Mouse (Mus musculus) stomach, embryonic 16.5 days (tissue): ENCODE measurements around the gene Timp3. TPM values are rescaled to one million over a fixed set of nuclear protein-coding genes. Genes with fewer than 3 reads are reported as not detected.

Experiments
- ATAC-seq: fragments of 200-750 bp; cut with Nextera tagmentation; 2 replicates; pipeline ENCODE4 v1.8.0; 2017; ENCODE audit warnings: moderate number of reproducible peaks, moderate TSS enrichment; ENCODE audit not compliant: insufficient read depth, low FRiP score
- H3K27ac ChIP-seq: fragments of 300-500 bp; sonication (generic); 2 replicates; pipeline ENCODE4 v1.5.1; 2014; ENCODE audit warnings: low read length
- H3K27me3 ChIP-seq: fragments of 300-500 bp; sonication (generic); 2 replicates; pipeline ENCODE4 v1.6.1; 2014; ENCODE audit warnings: low read length, control low read depth, mixed read lengths; ENCODE audit not compliant: control insufficient read depth, insufficient read depth
- H3K36me3 ChIP-seq: fragments of 300-500 bp; sonication (generic); 2 replicates; pipeline ENCODE4 v1.6.1; 2014; ENCODE audit warnings: low read length; ENCODE audit not compliant: control insufficient read depth, insufficient read depth
- H3K4me1 ChIP-seq: fragments of 300-500 bp; sonication (generic); 2 replicates; pipeline ENCODE4 v1.6.1; 2014; ENCODE audit warnings: low read length, control low read depth, mixed read lengths; ENCODE audit not compliant: control insufficient read depth, insufficient read depth
- H3K4me2 ChIP-seq: fragments of 300-500 bp; sonication (generic); 2 replicates; pipeline ENCODE4 v1.6.1; 2014; ENCODE audit warnings: low read depth, low read length, mixed read lengths
- H3K4me3 ChIP-seq: fragments of 300-500 bp; sonication (generic); replicated peaks from 2 replicates; pipeline ENCODE4 v1.5.1; 2014; ENCODE audit warnings: mild to moderate bottlenecking, low read length
- H3K9ac ChIP-seq: fragments of 300-500 bp; sonication (generic); 2 replicates; pipeline ENCODE4 v1.6.1; 2014; ENCODE audit warnings: low read length
- H3K9me3 ChIP-seq: fragments of 300-500 bp; sonication (generic); replicated peaks from 2 replicates; pipeline ENCODE4 v1.6.1; 2016; ENCODE audit warnings: low read length, control low read depth; ENCODE audit not compliant: control insufficient read depth
- WGBS: fragments of 180-500 bp; shearing (Covaris S2); extraction: QIAGEN DNeasy Blood & Tissue Kit; methylation state at CpG from one replicate; pipeline ENCODE4 v1.1.7; 2014; 5-methylcytosine and 5-hydroxymethylcytosine counted together
- polyA plus RNA-seq: library from polyadenylated mRNA; unstranded; fragments of >200 nt; fragmentation: Nextera tagmentation; extraction: Ambion mirVana; gene quantifications from 2 replicates; pipeline ENCODE4 v1.2.1, GENCODE M21; 2015

The Timp3 gene
- polyA plus RNA-seq, 1 experiment from 2014 or later = 76.1 TPM

DNA sequence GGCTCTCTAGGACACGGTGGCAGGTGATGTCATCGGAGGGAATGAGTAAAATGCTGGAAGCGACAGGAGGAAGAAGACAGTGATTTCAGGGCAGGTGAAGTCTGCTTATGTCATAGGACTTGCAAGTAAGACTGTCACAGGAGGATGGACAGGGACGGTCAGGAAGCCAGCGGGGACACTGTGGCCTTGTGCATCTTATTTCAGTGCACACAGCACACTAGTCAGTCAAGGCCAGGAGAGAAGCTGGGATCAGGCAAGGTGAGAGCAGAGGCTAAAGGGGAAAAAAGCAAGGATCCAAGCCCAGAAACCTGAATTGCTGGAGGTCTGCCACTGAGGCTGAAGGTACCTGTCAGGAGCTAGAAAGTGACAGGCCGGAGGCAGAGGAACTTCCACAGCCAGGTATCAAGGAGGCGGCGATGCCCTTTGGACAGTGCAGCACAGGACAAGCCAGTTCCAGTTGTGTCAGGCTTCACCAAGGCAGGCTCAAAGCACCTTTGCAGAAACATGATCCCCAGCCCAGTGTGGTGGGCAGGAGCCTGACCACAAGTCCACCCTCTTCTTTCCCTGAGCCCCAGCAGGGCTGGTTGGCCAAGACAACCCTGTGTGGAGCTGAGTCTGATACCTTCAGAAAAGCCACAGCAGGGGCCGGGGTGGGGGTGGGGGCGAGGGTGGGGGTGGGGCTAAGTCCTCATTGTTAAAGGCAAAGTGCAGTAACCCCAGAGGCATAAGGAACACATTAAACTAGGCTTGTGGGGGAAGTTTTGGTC, 5.4 kb upstream of the Timp3 start:
- no peak for ATAC-seq
- no peaks in the 10 kb centered on the region for H3K4me1 ChIP-seq
- H3K9me3 ChIP-seq = no peaks in the 10 kb centered on the region
- 72% methylated on average over 10 of the region's 10 CpGs for WGBS
- no peaks in the 10 kb centered on the region for H3K36me3 ChIP-seq
- no peak overlapping the region for H3K4me2 ChIP-seq
- no peak overlapping the region for H3K4me3 ChIP-seq
- H3K27ac ChIP-seq = no peak overlapping the region
- no peak overlapping the region for H3K9ac ChIP-seq
- H3K27me3 ChIP-seq = 0 out of 2 replicates have a peak, but pooled peaks cover 5% of the 10 kb centered on the region

DNA sequence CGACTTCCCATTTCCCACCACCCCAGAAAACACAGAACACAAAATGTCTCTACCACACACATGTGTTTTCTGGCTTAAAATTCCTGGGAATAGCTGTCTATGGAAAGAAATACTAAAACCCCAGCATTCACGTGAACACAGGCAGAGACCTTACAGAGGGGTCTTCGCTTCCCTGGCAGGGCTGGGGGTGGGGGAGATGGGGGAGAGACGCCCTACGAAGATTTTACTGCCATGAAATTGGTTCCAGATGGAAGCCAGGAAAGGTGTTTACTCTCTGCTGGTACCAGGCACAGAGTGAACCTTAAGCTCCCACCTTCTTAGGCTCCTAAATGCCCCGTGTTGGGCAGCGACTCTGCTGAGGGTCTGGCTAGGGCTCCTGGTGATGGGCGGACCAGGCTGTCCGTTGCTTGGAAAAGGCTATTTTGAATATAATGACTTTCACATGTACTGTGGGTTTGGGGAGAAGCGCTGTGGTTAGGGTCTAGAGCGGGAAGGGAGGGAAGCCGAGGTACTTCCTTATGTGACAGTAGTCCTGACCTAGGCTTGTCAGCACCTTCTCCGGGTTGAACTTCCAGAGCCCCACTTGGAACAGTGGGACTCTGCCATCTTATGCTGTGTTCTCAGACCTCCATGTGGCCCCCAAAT, 4.6 kb upstream of the Timp3 start:
- ATAC-seq = no peak
- Histone ChIP-seq H3K27me3 (0 out of 2 replicates have a peak, but pooled peaks cover 5% of the 10 kb centered on the region), H3K9me3 (no peaks in the 10 kb centered on the region), H3K36me3 (no peaks in the 10 kb centered on the region), H3K4me2 (peak overlapping the region; percentile 36), H3K4me1 (0 out of 2 replicates have a peak, but pooled peaks cover 5% of the 10 kb centered on the region), H3K27ac (no peak overlapping the region), H3K9ac (peak overlapping the region; percentile 32), H3K4me3 (0 out of 2 replicates have a peak overlapping the region, but pooled peaks have one; percentile 12)
- 41% methylated on average over 13 of the region's 13 CpGs for WGBS

DNA sequence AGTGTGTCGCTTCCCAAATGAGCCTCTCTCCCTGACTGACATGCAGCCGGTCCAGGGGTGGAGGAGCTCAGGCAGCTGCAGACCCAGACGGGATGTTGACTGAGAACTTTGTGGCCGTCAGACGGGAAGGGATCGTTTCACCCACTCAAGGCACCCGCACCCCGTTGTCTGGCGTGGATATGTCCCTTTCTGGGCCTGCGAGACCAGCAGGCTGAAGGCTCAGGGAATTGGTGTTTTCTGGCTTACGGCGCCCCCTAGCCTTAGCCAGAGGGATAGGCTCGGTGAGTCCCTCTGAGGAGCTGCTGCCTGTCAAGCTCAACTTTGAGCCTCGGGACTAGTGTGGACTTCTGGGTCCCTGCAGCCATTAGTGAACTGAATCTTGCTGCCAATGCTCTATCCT, 4.1 kb upstream of the Timp3 start:
- ATAC-seq = peak; percentile 26; the same call in 1 of the 2 replicates
- 4% methylated on average over 14 of the region's 14 CpGs for WGBS
- no peaks in the 10 kb centered on the region for H3K36me3 ChIP-seq
- 0 out of 2 replicates have a peak, but pooled peaks cover 5% of the 10 kb centered on the region for H3K27me3 ChIP-seq
- H3K4me3 ChIP-seq = 0 out of 2 replicates have a peak overlapping the region, but pooled peaks have one; percentile 12
- peak overlapping the region; percentile 36 for H3K4me2 ChIP-seq
- 0 out of 2 replicates have a peak, but pooled peaks cover 5% of the 10 kb centered on the region for H3K4me1 ChIP-seq
- H3K27ac ChIP-seq = no peak overlapping the region
- no peaks in the 10 kb centered on the region for H3K9me3 ChIP-seq
- H3K9ac ChIP-seq = peak overlapping the region; percentile 32; the same call in 1 of the 2 replicates

DNA sequence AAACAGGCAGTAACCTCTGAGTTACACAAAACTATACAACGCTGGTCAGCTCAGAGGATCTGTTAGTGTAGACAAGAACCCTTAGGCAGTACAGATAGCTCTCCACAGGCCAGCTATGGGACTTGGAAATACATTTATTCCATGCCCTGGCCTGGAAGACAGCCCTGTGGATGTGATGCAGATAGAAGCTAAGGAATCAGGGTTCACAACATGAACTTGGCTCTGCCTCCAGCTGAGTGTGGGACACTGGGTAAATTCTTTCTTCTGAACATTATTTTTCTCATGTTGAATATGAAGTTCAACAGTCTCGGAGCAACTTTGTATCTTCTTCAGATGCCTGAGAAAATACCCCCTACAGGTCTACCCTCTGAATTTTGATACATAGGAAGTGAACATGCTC, 2.9 kb upstream of the Timp3 start:
- no peaks in the 10 kb centered on the region for H3K9me3 ChIP-seq
- H3K4me3 ChIP-seq = no peak overlapping the region
- no peak overlapping the region for H3K9ac ChIP-seq
- no peaks in the 10 kb centered on the region for H3K36me3 ChIP-seq
- H3K4me1 ChIP-seq = 0 out of 2 replicates have a peak, but pooled peaks cover 5% of the 10 kb centered on the region
- no peak overlapping the region for H3K27ac ChIP-seq
- 0 out of 2 replicates have a peak, but pooled peaks cover 5% of the 10 kb centered on the region for H3K27me3 ChIP-seq
- 92% methylated on average over 2 of the region's 2 CpGs for WGBS
- no peak for ATAC-seq
- no peak overlapping the region for H3K4me2 ChIP-seq

DNA sequence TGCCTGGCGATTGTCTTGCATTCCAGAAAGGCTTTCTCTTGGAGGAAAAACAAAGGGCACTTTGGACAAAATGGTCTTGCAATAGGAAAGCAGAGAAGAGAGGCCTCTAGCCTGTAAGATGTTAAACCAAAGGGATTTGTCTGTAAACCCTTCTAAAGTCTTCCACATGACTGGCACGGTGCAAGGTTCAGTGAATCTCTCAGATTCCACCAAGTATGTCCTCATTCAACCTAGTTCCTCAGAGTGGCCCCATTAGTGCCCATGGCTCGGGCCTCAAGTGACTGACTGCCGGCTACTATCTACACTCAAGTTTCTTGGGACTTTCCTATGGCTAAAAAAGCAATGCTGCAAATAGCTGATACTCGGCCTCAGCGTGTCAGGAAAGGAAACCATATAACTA, 1.8 kb upstream of the Timp3 start:
- Histone ChIP-seq H3K27ac (no peak overlapping the region), H3K4me3 (no peak overlapping the region), H3K4me2 (no peak overlapping the region), H3K4me1 (peaks cover 11% of the 10 kb centered on the region), H3K9me3 (no peaks in the 10 kb centered on the region), H3K27me3 (0 out of 2 replicates have a peak, but pooled peaks cover 5% of the 10 kb centered on the region), H3K36me3 (no peaks in the 10 kb centered on the region), H3K9ac (no peak overlapping the region)
- no peak for ATAC-seq
- 84% methylated on average over 6 of the region's 6 CpGs for WGBS

DNA sequence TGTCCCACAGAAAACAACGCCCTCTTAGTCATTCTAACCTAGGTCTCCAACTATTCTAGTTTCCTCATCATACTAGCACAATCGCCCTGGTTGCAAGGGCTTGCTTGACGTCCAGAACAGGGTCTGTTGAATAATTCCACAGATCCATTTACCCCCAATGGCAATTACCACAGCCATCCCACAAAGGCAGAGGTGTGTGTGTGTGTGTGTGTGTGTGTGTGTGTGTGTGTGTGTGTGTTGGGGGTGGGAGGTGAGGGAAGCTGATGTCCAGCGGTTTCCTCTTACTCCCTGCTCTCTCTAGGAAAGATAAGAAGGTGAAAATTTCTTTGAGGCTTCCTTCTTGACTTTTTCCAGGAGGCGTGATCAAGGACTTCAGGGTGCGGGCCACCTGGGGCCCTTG, 377 bp upstream of the Timp3 start:
- no peak overlapping the region; the same call in 1 of the 2 replicates for H3K27ac ChIP-seq
- H3K9me3 ChIP-seq = no peaks in the 10 kb centered on the region
- peak overlapping the region; percentile 81 for H3K9ac ChIP-seq
- 41% methylated on average over 6 of the region's 6 CpGs for WGBS
- peaks cover 18% of the 10 kb centered on the region for H3K4me1 ChIP-seq
- H3K4me3 ChIP-seq = peak overlapping the region; percentile 68
- ATAC-seq = no peak
- H3K4me2 ChIP-seq = peak overlapping the region; percentile 71
- H3K27me3 ChIP-seq = 0 out of 2 replicates have a peak, but pooled peaks cover 5% of the 10 kb centered on the region
- no peaks in the 10 kb centered on the region for H3K36me3 ChIP-seq

DNA sequence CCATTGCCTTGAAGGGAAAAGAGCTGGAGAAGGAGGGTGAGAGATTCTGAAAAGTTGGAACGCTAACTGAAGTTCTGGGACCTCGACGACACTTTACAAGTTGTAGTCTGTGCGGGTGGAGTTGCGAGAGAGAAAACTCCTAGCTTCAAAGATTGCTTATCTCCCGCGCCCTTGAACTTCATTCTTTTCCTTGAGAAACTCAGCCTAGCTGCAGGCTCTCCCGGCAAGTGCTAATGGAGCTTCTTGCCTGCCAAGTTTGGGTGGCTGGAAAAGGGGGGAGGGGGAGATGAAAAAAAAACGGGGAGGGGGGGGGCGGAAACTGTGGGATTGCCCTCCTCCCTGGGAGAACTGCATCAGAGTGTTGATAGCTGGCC, 932 bp downstream of the Timp3 start:
- Histone ChIP-seq H3K27ac (peak overlapping the region; percentile 53), H3K4me3 (peak overlapping the region; percentile 68), H3K4me2 (peak overlapping the region; percentile 71), H3K9ac (peak overlapping the region; percentile 81), H3K4me1 (peaks cover 18% of the 10 kb centered on the region), H3K36me3 (no peaks in the 10 kb centered on the region), H3K9me3 (no peaks in the 10 kb centered on the region), H3K27me3 (0 out of 2 replicates have a peak, but pooled peaks cover 5% of the 10 kb centered on the region)
- no peak for ATAC-seq
- WGBS = 0% methylated on average over 10 of the region's 10 CpGs

DNA sequence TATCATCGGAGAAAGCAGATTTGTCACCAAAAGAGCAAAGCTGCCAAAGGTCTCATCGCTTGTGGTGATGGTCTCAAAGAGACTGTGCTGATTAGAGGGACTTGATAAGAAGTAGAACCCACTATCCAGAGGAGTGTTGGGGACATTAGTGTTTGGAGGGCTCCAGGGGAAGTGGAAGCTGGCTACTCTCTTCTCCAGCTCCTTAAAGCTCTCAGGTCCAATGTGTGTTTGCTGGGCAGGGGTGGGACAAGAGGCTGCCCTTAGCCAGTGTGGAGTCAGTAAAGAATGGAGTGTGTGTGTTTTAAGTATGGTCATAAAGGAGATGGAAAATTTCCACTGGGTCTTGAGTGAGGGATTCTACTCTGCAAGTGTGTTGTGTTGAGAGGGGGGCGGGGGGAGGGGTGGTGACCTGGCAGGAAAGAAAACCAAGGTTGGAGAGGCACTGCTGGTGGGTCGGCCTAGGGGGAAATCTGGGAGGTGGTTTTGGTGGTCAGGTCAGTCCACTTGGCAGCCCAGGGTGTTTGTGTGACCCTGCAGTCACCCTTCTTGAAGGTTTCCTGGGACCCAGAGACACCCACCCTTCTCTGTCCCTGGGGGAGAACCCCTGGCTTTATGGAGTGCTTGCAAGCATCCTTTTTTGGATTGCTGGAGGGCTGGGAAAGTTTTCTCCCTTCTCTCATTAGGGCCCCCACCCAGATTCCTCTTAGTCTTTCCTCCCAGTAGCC, 1.6 kb downstream of the Timp3 start:
- H3K9ac ChIP-seq = peak overlapping the region; percentile 81
- H3K4me3 ChIP-seq = peak overlapping the region; percentile 68
- WGBS = 33% methylated on average over 4 of the region's 4 CpGs
- H3K27ac ChIP-seq = peak overlapping the region; percentile 53
- H3K9me3 ChIP-seq = no peaks in the 10 kb centered on the region
- no peak for ATAC-seq
- peaks cover 18% of the 10 kb centered on the region for H3K4me1 ChIP-seq
- H3K27me3 ChIP-seq = 0 out of 2 replicates have a peak, but pooled peaks cover 5% of the 10 kb centered on the region
- H3K4me2 ChIP-seq = peak overlapping the region; percentile 71
- H3K36me3 ChIP-seq = no peaks in the 10 kb centered on the region
